Mouse (Mus musculus) kidney, embryonic 14.5 days (tissue): ENCODE results near the gene Zc3hav1. TPM values are rescaled to one million over a fixed set of nuclear protein-coding genes. Genes with fewer than 3 reads are reported as not detected.
"Not testable (repeated sequence)": the region's sequence is repeated elsewhere in the genome, so short reads cannot be mapped to it uniquely, and the experiment has no call there.

Source experiments
- ATAC-seq: fragments of 200-750 bp; cut with Nextera tagmentation; 2 replicates; pipeline ENCODE4 v1.8.0; 2017; ENCODE audit warnings: moderate number of reproducible peaks, mild to moderate bottlenecking, moderate TSS enrichment, moderate library complexity; ENCODE audit not compliant: low FRiP score, low TSS enrichment
- H3K27ac ChIP-seq: fragments of 300-500 bp; sonication (generic); 2 replicates; pipeline ENCODE4 v1.5.1; 2014; ENCODE audit warnings: low read depth, mild to moderate bottlenecking, low read length, moderate library complexity, mixed read lengths
- H3K27me3 ChIP-seq: fragments of 300-500 bp; sonication (generic); 2 replicates; pipeline ENCODE4 v1.6.1; 2014; ENCODE audit warnings: mild to moderate bottlenecking, low read length; ENCODE audit not compliant: control insufficient read depth, insufficient read depth
- H3K36me3 ChIP-seq: fragments of 300-500 bp; sonication (generic); 2 replicates; pipeline ENCODE4 v1.6.1; 2014; ENCODE audit warnings: low read length, mixed read lengths; ENCODE audit not compliant: control insufficient read depth, insufficient read depth
- H3K4me1 ChIP-seq: fragments of 300-500 bp; sonication (generic); 2 replicates; pipeline ENCODE4 v1.6.1; 2014; ENCODE audit warnings: low read length, mixed read lengths; ENCODE audit not compliant: control insufficient read depth, insufficient read depth
- H3K4me2 ChIP-seq: fragments of 300-500 bp; sonication (generic); replicated peaks from 2 replicates; pipeline ENCODE4 v1.6.1; 2014; ENCODE audit warnings: low read depth, mild to moderate bottlenecking, low read length
- H3K4me3 ChIP-seq: fragments of 300-500 bp; sonication (generic); 2 replicates; pipeline ENCODE4 v1.5.1; 2014; ENCODE audit warnings: mild to moderate bottlenecking, low read length
- H3K9ac ChIP-seq: fragments of 300-500 bp; sonication (generic); 2 replicates; pipeline ENCODE4 v1.6.1; 2014; ENCODE audit warnings: low read depth, mild to moderate bottlenecking, low read length, moderate library complexity
- H3K9me3 ChIP-seq: fragments of 300-500 bp; sonication (generic); 2 replicates; pipeline ENCODE4 v1.6.1; 2016; ENCODE audit warnings: low read length; ENCODE audit not compliant: control insufficient read depth
- WGBS: fragments of 180-500 bp; shearing (Covaris S2); extraction: QIAGEN DNeasy Blood & Tissue Kit; methylation state at CpG from one replicate; pipeline ENCODE4 v1.1.7; 2014; 5-methylcytosine and 5-hydroxymethylcytosine counted together
- polyA plus RNA-seq: library from polyadenylated mRNA; unstranded; fragments of >200 nt; fragmentation: Nextera tagmentation; extraction: Ambion mirVana; gene quantifications from 2 replicates; pipeline ENCODE4 v1.2.1, GENCODE M21; 2014

Gene Zc3hav1
- polyA plus RNA-seq, 1 experiment from 2014 or later: 3.4 TPM

- H3K27me3 ChIP-seq: peaks cover 8% of the 10 kb centered on the region; the same call in 1 of the 2 replicates
Measured at GRCm38 (mm10) chr6:38361065-38361464, 6.7 kb upstream of the Zc3hav1 start.

DNA sequence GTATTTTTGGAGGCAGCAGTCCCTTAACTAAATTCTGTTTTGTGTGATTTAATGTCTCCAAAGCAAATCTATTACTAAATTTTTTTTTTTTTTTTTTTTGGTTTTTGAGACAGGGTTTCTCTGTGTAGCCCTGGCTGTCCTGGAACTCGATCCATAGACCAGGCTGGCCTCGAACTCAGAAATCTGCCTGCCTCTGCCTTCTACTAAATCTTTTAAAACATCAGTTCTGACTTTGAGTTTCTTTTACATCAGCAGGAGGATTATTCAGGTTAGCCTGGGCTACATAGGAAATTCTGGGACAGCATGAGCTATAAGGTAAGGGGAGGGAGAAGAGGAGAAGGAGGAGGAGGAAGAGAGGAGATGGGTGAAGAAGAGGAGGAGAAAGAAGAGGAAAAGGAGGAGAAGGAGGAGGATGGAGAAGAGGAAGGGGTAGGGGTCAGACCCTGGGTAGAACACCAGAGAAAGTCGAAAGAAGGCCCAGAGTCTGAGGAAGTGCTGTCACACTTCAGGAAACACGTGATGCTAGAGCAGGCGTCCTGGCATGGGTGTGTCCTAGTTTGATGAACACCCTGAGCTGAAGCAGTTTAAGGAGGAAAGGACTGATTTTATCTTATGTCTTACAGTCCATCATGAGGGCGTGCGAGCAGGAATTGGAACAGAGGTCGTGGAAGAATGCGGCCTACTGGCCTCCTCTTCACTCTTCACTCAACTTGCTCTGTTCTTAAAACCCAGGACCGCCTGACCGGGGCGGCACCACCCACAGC lies 5.5 kb upstream of the Zc3hav1 start:
- H3K27me3 ChIP-seq: peaks cover 16% of the 10 kb centered on the region
- H3K9me3 ChIP-seq: no peaks in the 10 kb centered on the region
- no peak overlapping the region for H3K4me2 ChIP-seq
- no peak overlapping the region for H3K4me3 ChIP-seq
- 81% methylated on average over 12 of the region's 12 CpGs for WGBS
- no peak overlapping the region for H3K9ac ChIP-seq
- no peaks in the 10 kb centered on the region for H3K36me3 ChIP-seq
- H3K27ac ChIP-seq: no peak overlapping the region
- ATAC-seq: no peak
- H3K4me1 ChIP-seq: no peaks in the 10 kb centered on the region

More at GRCm38 (mm10) chr6:38361065-38361464, 6.7 kb upstream of the Zc3hav1 start:
- no peaks in the 10 kb centered on the region for H3K9me3 ChIP-seq
- no peak overlapping the region for H3K27ac ChIP-seq
- no peak for ATAC-seq
- H3K4me2 ChIP-seq: no peak overlapping the region
- 89% methylated on average over 4 of the region's 4 CpGs for WGBS
- H3K4me1 ChIP-seq: no peaks in the 10 kb centered on the region
- no peak overlapping the region for H3K9ac ChIP-seq
- no peaks in the 10 kb centered on the region for H3K36me3 ChIP-seq
- no peak overlapping the region for H3K4me3 ChIP-seq

- H3K9ac ChIP-seq, H3K27ac ChIP-seq, H3K9me3 ChIP-seq, H3K4me2 ChIP-seq, H3K4me1 ChIP-seq, ATAC-seq, H3K36me3 ChIP-seq, H3K4me3 ChIP-seq: not testable (repeated sequence)
- H3K27me3 ChIP-seq: peaks cover 23% of the 10 kb centered on the region
- 90% methylated on average over 10 of the region's 11 CpGs for WGBS
Measured at GRCm38 (mm10) chr6:38359044-38359735, 4.8 kb upstream of the Zc3hav1 start.

DNA sequence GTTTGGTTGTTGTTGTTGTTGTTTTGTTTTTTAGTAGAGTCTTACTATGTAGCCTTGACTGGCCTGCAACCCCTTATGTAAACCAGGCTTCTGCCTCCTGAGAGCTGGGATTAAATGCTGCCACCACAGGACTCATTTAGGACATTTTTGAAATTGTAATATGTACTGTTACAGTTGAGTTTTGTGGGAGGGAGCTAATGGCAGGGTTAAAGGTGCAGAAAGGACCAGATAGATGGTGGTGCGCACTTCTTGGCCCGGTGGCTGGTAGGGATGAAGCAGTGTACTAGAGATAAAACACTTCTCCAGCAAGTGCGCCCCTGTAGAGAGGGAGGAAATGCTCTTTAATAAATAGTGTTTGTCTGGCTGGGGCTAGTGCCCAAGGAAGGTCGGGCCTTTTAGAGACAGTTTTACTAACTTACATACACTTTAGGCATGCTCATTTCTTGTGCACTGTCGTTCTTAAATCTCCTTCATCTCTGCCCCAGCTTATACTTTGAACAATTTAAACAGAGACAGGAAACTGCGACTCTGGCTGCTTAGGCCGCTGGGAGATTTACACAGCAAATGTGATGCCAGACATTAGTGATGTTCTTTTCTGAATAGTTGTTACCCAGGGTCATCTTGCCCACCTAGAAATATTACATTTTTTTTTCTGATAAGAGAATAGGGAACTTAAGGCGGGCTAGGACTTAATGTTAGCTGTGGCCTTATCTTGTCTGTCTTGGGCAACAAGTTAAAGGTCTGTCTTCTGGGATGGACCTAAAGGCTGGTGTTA lies 4.0 kb upstream of the Zc3hav1 start:
- Histone ChIP-seq H3K9me3 (no peaks in the 10 kb centered on the region), H3K9ac (no peak overlapping the region), H3K27me3 (peaks cover 30% of the 10 kb centered on the region), H3K4me1 (no peaks in the 10 kb centered on the region; the same call in 1 of the 2 replicates), H3K4me3 (no peak overlapping the region), H3K4me2 (no peak overlapping the region), H3K36me3 (no peaks in the 10 kb centered on the region), H3K27ac (no peak overlapping the region)
- no peak for ATAC-seq
- WGBS: 76% methylated on average over 8 of the region's 8 CpGs

DNA sequence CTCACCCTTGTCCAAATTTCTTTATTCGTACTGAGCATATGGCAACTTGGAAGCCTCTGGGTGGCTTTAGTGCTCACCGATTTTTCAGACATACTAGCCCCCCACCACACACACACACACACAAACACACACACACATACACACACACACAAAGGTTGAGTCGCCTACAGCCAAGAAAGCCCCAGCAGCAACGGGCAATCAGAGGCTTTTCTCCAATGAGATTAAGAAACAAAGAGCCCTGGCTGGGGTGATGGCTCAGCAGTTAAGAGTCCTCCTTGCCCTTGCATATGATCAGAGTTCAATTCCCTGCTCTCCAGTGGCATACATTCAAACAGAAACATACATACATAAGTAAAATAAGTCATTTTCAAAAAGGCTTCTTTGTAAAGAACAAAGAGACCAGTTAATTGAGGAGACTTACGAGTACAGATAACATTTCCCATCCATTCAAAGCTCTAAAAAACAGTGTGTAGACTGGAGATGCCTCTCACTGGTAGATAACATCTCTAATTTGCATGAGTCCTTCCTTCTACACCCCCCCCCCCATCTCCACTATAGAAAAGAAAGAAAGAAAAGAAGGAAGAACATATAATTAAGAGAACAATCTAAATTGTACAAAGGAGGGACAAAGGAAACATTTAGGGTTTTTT lies 3.3 kb upstream of the Zc3hav1 start:
- Histone ChIP-seq H3K27ac (no peak overlapping the region), H3K36me3 (no peaks in the 10 kb centered on the region), H3K9ac (no peak overlapping the region), H3K27me3 (peaks cover 37% of the 10 kb centered on the region), H3K4me1 (no peaks in the 10 kb centered on the region; the same call in 1 of the 2 replicates), H3K4me3 (no peak overlapping the region), H3K9me3 (no peaks in the 10 kb centered on the region), H3K4me2 (no peak overlapping the region)
- WGBS: 66% methylated on average over 5 of the region's 5 CpGs
- no peak for ATAC-seq

- H3K9me3 ChIP-seq, H3K9ac ChIP-seq, ATAC-seq, H3K4me1 ChIP-seq, H3K4me3 ChIP-seq, H3K36me3 ChIP-seq, H3K27ac ChIP-seq, H3K4me2 ChIP-seq: not testable (repeated sequence)
- peaks cover 45% of the 10 kb centered on the region for H3K27me3 ChIP-seq
- 84% methylated on average over 15 of the region's 15 CpGs for WGBS
Measured at GRCm38 (mm10) chr6:38356661-38357433, 2.4 kb upstream of the Zc3hav1 start.

DNA sequence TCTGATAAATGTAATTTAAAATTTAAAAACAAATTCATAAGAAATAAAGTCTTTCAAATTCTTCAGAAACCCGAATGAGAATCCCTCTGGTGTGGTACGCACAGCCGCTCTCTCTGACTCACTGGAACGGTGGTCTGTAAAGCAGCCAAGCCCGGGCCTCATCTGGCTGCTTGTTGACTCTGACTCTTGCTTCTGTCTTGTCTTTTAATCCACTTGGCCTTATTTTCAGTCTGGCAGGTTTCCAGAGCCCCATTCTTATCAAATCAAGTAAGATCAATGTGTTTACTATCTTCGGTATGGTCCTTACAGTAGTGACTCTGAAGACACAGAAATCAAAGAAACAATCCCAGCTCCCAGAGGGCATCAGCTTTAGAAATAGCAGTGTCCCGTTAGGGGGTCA lies 1.5 kb upstream of the Zc3hav1 start:
- no peak overlapping the region for H3K4me3 ChIP-seq

DNA sequence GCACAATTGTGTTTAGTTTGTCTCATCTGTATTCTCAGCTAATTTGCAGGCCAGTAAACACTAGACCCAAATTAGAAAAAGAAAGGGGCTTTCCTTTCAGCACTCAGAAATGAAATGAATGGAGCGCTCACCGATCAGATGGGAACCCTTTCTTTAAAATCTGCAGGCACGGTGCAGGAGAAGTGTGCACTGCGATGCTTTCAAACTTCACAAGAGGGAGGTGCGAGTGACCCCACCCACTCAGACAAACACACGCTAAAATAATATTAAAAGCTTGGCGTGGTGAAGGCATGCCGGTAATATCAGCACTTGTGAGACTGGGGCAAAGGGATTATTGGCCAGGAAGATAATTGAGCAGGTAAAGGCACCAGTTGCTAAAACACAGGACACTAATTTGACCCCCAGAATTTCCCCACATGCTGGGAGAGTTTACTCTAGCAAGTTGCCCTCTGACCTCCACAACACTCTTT lies 986 bp upstream of the Zc3hav1 start:
- no peak overlapping the region; the same call in 1 of the 2 replicates for H3K4me2 ChIP-seq
- no peak for ATAC-seq
- no peaks in the 10 kb centered on the region for H3K36me3 ChIP-seq
- H3K27me3 ChIP-seq: peaks cover 58% of the 10 kb centered on the region
- no peak overlapping the region for H3K27ac ChIP-seq
- peak overlapping the region; percentile 59; the same call in 1 of the 2 replicates for H3K4me3 ChIP-seq
- no peaks in the 10 kb centered on the region; the same call in 1 of the 2 replicates for H3K4me1 ChIP-seq
- no peaks in the 10 kb centered on the region for H3K9me3 ChIP-seq
- H3K9ac ChIP-seq: no peak overlapping the region
- WGBS: 4% methylated on average over 8 of the region's 8 CpGs

More for the DNA sequence above, 1.5 kb upstream of the Zc3hav1 start:
- Histone ChIP-seq H3K36me3 (no peaks in the 10 kb centered on the region), H3K27ac (no peak overlapping the region), H3K4me1 (no peaks in the 10 kb centered on the region; the same call in 1 of the 2 replicates), H3K9me3 (no peaks in the 10 kb centered on the region), H3K4me2 (no peak overlapping the region), H3K27me3 (peaks cover 53% of the 10 kb centered on the region), H3K9ac (no peak overlapping the region)
- WGBS: 15% methylated on average over 7 of the region's 7 CpGs
- ATAC-seq: no peak
